Mouse (Mus musculus): ENCODE measurements around the gene Olfr550. TPM values are rescaled to one million over a fixed set of nuclear protein-coding genes. Genes with fewer than 3 reads are reported as not detected.
"Not testable (repeated sequence)": the region's sequence is repeated elsewhere in the genome, so short reads cannot be mapped to it uniquely, and the experiment has no call there.

Olfr550 gene
- polyA plus RNA-seq, 1 experiment from 2014 or later, result not detected

DNA sequence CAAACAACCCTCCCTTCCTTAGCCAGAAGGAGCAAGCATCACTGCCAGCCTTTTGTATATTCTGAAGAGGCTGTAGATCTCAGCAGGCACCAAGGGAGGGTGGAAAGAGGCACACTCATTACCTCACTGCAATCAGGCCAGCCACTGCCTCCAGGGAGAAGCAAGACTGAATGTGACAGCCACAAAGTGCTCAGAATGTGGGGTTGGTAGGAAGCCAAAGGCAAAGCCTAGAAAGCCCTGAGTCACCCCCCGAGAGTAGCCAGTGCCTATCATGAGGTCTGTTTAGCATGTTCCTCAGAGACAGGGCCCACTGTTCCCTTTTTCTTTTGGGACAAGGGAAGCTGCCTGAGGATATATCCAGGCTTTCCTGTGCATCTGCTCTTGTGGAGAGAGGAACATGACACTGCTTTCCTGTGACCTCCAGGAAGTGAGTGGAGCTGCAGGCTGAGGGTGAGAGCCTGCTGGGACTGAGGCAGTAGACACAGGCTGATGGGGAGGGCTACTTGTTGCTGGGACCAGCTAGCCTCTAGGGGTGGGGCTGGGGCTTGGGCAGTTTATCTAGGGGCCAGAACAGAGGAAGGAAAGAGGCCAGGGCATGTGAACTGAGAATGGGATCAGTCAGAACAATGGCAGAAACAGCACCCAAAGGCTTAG is 26.3 kb downstream of the Olfr550 start, which contains the start of gene Olfr552:
Gene Olfr552 (plus strand): TSS at position 393 of the 654 bp plus-strand sequence.
- H3K36me3 ChIP-seq, result no peaks in the 10 kb centered on the region
- H3K9me3 ChIP-seq, result no peaks in the 10 kb centered on the region
- H3K9ac ChIP-seq, result no peak within 1 kb of the TSS
- ATAC-seq (ENCODE audit: low FRiP score, low read depth), result no peak
- no peaks in the 10 kb centered on the region for H3K4me1 ChIP-seq
- H3K4me3 ChIP-seq, result no peak within 1 kb of the TSS
- H3K27me3 ChIP-seq, result no peaks in the 10 kb centered on the region
- WGBS, result 77% methylated on average over 1 of the region's 1 CpGs
- H3K27ac ChIP-seq, result no peak within 1 kb of the TSS
- H3K4me2 ChIP-seq (replicated peaks), result no peak within 1 kb of the TSS

DNA sequence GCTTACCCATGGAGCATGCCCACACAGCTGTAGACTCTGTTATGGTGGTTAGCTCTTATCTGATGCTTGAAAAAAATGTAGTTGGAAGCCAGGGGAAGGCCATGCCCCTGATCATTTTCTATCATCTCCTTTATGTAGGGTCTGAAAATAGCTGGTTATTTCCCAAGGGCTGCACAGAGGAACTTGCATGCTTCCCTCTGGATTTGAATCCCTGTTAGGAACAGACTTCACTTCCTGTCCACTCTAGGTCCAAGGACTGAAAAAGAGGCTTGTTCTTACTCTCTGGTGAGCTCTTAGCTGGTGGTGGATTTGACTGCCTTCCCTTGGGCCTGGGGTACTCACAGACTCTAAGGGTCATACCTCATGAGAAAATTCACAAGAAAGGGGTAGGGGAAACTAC is 46.9 kb downstream of the Olfr550 start, which contains the start of gene Olfr553:
Gene Olfr553 (minus strand): TSS at position 101 of the 400 bp plus-strand sequence.
- no peaks in the 10 kb centered on the region for H3K36me3 ChIP-seq
- H3K27me3 ChIP-seq, result no peaks in the 10 kb centered on the region
- no peaks in the 10 kb centered on the region for H3K9me3 ChIP-seq
- ATAC-seq (ENCODE audit: low FRiP score, low read depth), result no peak
- no peaks in the 10 kb centered on the region for H3K4me1 ChIP-seq
- no peak within 1 kb of the TSS for H3K4me2 ChIP-seq (replicated peaks)
- H3K9ac ChIP-seq, result no peak within 1 kb of the TSS
- H3K4me3 ChIP-seq, result no peak within 1 kb of the TSS
- H3K27ac ChIP-seq, result no peak within 1 kb of the TSS

DNA sequence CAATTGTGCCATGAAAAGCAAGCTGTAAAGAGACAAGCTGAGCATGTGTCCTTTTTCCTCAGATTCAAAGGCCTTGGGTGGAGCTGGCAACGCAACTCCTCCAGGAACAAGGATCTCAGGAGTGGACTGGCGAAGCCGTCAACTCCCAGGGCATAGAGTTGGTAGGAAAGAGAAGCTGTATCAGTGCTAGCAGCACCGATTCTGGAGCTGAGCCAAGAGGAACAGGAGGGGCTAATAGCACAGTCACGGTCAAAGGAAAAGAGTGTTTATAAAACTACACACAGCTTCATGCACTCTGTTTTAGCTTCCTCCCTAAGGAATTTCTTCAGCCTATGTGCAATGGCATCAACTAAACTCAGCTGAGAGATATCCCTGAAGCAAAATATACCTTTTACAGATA is 48.4 kb downstream of the Olfr550 start:
- no peak overlapping the region for H3K4me3 ChIP-seq
- H3K36me3 ChIP-seq, result no peaks in the 10 kb centered on the region
- ATAC-seq (ENCODE audit: low FRiP score, low read depth), result no peak
- 64% methylated on average over 5 of the region's 5 CpGs for WGBS
- no peak overlapping the region for H3K9ac ChIP-seq
- H3K9me3 ChIP-seq, result no peaks in the 10 kb centered on the region
- H3K4me2 ChIP-seq (replicated peaks), result no peak overlapping the region
- no peaks in the 10 kb centered on the region for H3K27me3 ChIP-seq
- no peaks in the 10 kb centered on the region for H3K4me1 ChIP-seq
- no peak overlapping the region for H3K27ac ChIP-seq

DNA sequence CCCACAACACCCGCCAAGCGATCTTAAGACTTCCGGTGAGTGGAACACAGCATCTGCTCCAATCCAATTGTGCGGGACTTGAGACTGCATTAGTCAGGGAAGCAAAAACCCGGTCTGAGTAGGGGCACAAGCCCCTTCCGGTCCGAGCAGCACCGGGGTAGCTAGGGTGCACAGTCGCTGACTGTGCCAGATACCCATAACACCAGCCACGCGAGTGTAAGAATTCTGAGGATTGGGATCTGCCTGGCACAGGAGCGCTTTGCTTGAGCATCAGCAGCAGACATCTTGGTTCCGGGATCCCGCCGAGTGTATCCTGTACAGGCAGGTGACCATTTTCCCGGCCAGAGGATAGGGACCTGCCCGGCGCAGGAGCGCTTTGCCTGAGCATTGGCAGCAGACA is 49.1 kb downstream of the Olfr550 start:
- ATAC-seq (ENCODE audit: low FRiP score, low read depth); H3K4me2 ChIP-seq (replicated peaks); H3K4me3 ChIP-seq; H3K36me3 ChIP-seq; H3K27ac ChIP-seq; H3K27me3 ChIP-seq; H3K9me3 ChIP-seq; H3K9ac ChIP-seq; H3K4me1 ChIP-seq: not testable (repeated sequence)
- 86% methylated on average over 19 of the region's 19 CpGs for WGBS

Other genes starting within 250 kb of the Olfr550 start
- gene Rrm1, start 129.7 kb upstream of the Olfr550 start, polyA plus RNA-seq (2015; fragmentation: Nextera tagmentation; extraction: Ambion mirVana), result 151 and 154 TPM in 2 replicates
- 0.45 TPM in 1 of 2 replicates, not detected in the other for gene Olfr543, start 89.8 kb upstream of the Olfr550 start, polyA plus RNA-seq (2015; fragmentation: Nextera tagmentation; extraction: Ambion mirVana)
- 0.11 and 0.13 TPM in 2 replicates for gene Olfr544, start 83.1 kb upstream of the Olfr550 start, polyA plus RNA-seq (2015; fragmentation: Nextera tagmentation; extraction: Ambion mirVana)
- not detected in 2 replicates for gene Olfr545, start 71.9 kb upstream of the Olfr550 start, polyA plus RNA-seq (2015; fragmentation: Nextera tagmentation; extraction: Ambion mirVana)
- not detected in 2 replicates for gene Olfr547, start 36.7 kb upstream of the Olfr550 start, polyA plus RNA-seq (2015; fragmentation: Nextera tagmentation; extraction: Ambion mirVana)
- not detected in 2 replicates for gene Olfr548-ps1, start 30.5 kb upstream of the Olfr550 start, polyA plus RNA-seq (2015; fragmentation: Nextera tagmentation; extraction: Ambion mirVana)
- not detected in 2 replicates for gene Olfr549, start 21.6 kb upstream of the Olfr550 start, polyA plus RNA-seq (2015; fragmentation: Nextera tagmentation; extraction: Ambion mirVana)
- gene Trim21, start 6.0 kb upstream of the Olfr550 start, polyA plus RNA-seq (2015; fragmentation: Nextera tagmentation; extraction: Ambion mirVana), result 0.23 and 0.52 TPM in 2 replicates
- not detected in 2 replicates for gene Olfr551, start 20.4 kb downstream of the Olfr550 start, polyA plus RNA-seq (2015; fragmentation: Nextera tagmentation; extraction: Ambion mirVana)
- gene Olfr552, start 26.3 kb downstream of the Olfr550 start, polyA plus RNA-seq (2015; fragmentation: Nextera tagmentation; extraction: Ambion mirVana), result not detected in 2 replicates
- not detected in 2 replicates for gene Olfr553, start 46.8 kb downstream of the Olfr550 start, polyA plus RNA-seq (2015; fragmentation: Nextera tagmentation; extraction: Ambion mirVana)
- not detected in 2 replicates for gene Olfr554, start 67.0 kb downstream of the Olfr550 start, polyA plus RNA-seq (2015; fragmentation: Nextera tagmentation; extraction: Ambion mirVana)
- not detected in 2 replicates for gene Olfr555, start 87.4 kb downstream of the Olfr550 start, polyA plus RNA-seq (2015; fragmentation: Nextera tagmentation; extraction: Ambion mirVana)
- gene Olfr556, start 93.5 kb downstream of the Olfr550 start, polyA plus RNA-seq (2015; fragmentation: Nextera tagmentation; extraction: Ambion mirVana), result not detected in 2 replicates
- 17.0 and 19.9 TPM in 2 replicates for gene Trim68, start 115.9 kb downstream of the Olfr550 start, polyA plus RNA-seq (2015; fragmentation: Nextera tagmentation; extraction: Ambion mirVana)
- gene Olfr557, start 124.5 kb downstream of the Olfr550 start, polyA plus RNA-seq (2015; fragmentation: Nextera tagmentation; extraction: Ambion mirVana), result not detected in 2 replicates
- gene Olfr558, start 130.8 kb downstream of the Olfr550 start, polyA plus RNA-seq (2015; fragmentation: Nextera tagmentation; extraction: Ambion mirVana), result 0.10 and 0.17 TPM in 2 replicates
- not detected in 2 replicates for gene Olfr33, start 147.6 kb downstream of the Olfr550 start, polyA plus RNA-seq (2015; fragmentation: Nextera tagmentation; extraction: Ambion mirVana)
- gene Olfr559, start 156.0 kb downstream of the Olfr550 start, polyA plus RNA-seq (2015; fragmentation: Nextera tagmentation; extraction: Ambion mirVana), result not detected in 2 replicates
- not detected in 2 replicates for gene Olfr560, start 187.9 kb downstream of the Olfr550 start, polyA plus RNA-seq (2015; fragmentation: Nextera tagmentation; extraction: Ambion mirVana)
- not detected in 2 replicates for gene Olfr78, start 188.0 kb downstream of the Olfr550 start, polyA plus RNA-seq (2015; fragmentation: Nextera tagmentation; extraction: Ambion mirVana)
- gene Olfr561, start 199.8 kb downstream of the Olfr550 start, polyA plus RNA-seq (2015; fragmentation: Nextera tagmentation; extraction: Ambion mirVana), result not detected in 2 replicates
- not detected in 2 replicates for gene Olfr564, start 232.0 kb downstream of the Olfr550 start, polyA plus RNA-seq (2015; fragmentation: Nextera tagmentation; extraction: Ambion mirVana)